Mouse (Mus musculus) ES-Bruce4 (cell line): ENCODE data around the gene Ak4.
A peak's percentile ranks its signal among the peaks of the same experiment; 100 is the strongest.

Experiments used
- CTCF ChIP-seq: IDR thresholded peaks from one replicate; pipeline ENCODE4 v1.8.1; 2011; ENCODE audit warnings: low read depth, low read length
- POLR2A ChIP-seq: IDR thresholded peaks from one replicate; pipeline ENCODE4 v1.8.1; 2011; ENCODE audit warnings: low read length; ENCODE audit not compliant: insufficient read depth

- TF ChIP-seq POLR2A (no peak), CTCF (peak; percentile 93)
Observed at GRCm38 (mm10) chr4:101392229-101392628, 26.8 kb upstream of the Ak4 start.
